Mouse (Mus musculus): ENCODE data around the gene Cfdp1. TPM values are rescaled to one million over a fixed set of nuclear protein-coding genes. Genes with fewer than 3 reads are reported as not detected.

The Cfdp1 gene
- polyA plus RNA-seq, 1 experiment: 94.5 TPM

- no peak for DNase-seq
These were observed 41.3 kb downstream of the Cfdp1 start for GRCm38 (mm10) chr8:111812835-111813234.

GRCm38 (mm10) chr8:111810656-111811336 is 43.3 kb downstream of the Cfdp1 start:
- DNase-seq: no peak
- Histone ChIP-seq H3K27me3 (ENCODE audit: control insufficient read depth, insufficient read depth, low read length) (no peaks in the 10 kb centered on the region), H3K4me3 (replicated peaks; ENCODE audit: insufficient read depth, low read depth, low read length) (no peak overlapping the region), H3K27ac (ENCODE audit: insufficient read depth, low read length) (no peak overlapping the region), H3K4me1 (ENCODE audit: control insufficient read depth, insufficient read depth, low read length) (no peaks in the 10 kb centered on the region)
- WGBS: 88% methylated on average over 2 of the region's 2 CpGs
- no peak for TF ChIP-seq POLR2A (IDR thresholded peaks at IDR 0.05; ENCODE audit: borderline replicate concordance, insufficient read depth, low read length)
- no peak for TF ChIP-seq CTCF (IDR thresholded peaks at IDR 0.05; ENCODE audit: borderline replicate concordance, insufficient read depth, low read depth, low read length)

More at GRCm38 (mm10) chr8:111812835-111813234, 41.3 kb downstream of the Cfdp1 start:
- no peaks in the 10 kb centered on the region for H3K27me3 ChIP-seq (ENCODE audit: control insufficient read depth, insufficient read depth, low read length)
- TF ChIP-seq CTCF (IDR thresholded peaks at IDR 0.05; ENCODE audit: borderline replicate concordance, insufficient read depth, low read depth, low read length): peak; percentile 36; the same call in 1 of the 2 replicates
- no peak for TF ChIP-seq POLR2A (IDR thresholded peaks at IDR 0.05; ENCODE audit: borderline replicate concordance, insufficient read depth, low read length)
- no peak overlapping the region for H3K4me3 ChIP-seq (replicated peaks; ENCODE audit: insufficient read depth, low read depth, low read length)
- 43% methylated on average over 1 of the region's 1 CpGs for WGBS
- H3K27ac ChIP-seq (ENCODE audit: insufficient read depth, low read length): no peak overlapping the region
- H3K4me1 ChIP-seq (ENCODE audit: control insufficient read depth, insufficient read depth, low read length): no peaks in the 10 kb centered on the region

- H3K27me3 ChIP-seq (ENCODE audit: control insufficient read depth, insufficient read depth, low read length): no peaks in the 10 kb centered on the region
- 87% methylated on average over 3 of the region's 3 CpGs for WGBS
- no peak overlapping the region for H3K27ac ChIP-seq (ENCODE audit: insufficient read depth, low read length)
- TF ChIP-seq CTCF (IDR thresholded peaks at IDR 0.05; ENCODE audit: borderline replicate concordance, insufficient read depth, low read depth, low read length) (no peak), POLR2A (IDR thresholded peaks at IDR 0.05; ENCODE audit: borderline replicate concordance, insufficient read depth, low read length) (no peak)
- no peak overlapping the region for H3K4me3 ChIP-seq (replicated peaks; ENCODE audit: insufficient read depth, low read depth, low read length)
- no peaks in the 10 kb centered on the region for H3K4me1 ChIP-seq (ENCODE audit: control insufficient read depth, insufficient read depth, low read length)
- no peak for DNase-seq
These were observed 45.0 kb downstream of the Cfdp1 start for GRCm38 (mm10) chr8:111808891-111809622.

DNA sequence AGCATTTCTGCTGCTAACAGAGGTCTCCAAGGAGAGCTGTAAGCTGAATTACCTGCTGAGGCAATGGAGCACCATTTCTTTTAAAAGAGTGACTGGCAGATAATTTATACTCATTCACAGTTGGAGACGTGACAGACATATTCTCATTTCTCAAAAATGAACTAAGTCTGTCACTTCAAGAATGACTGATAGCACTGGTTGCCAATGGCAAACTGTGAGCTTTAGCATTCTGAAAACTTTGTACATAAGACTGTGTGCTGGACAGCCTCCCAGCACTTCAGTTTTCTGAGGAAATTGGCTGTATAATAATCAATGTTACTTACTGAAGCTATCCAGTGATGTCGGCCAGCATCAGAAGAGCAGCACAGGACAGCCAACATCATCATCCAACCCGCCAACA is 46.1 kb downstream of the Cfdp1 start:
- no peak overlapping the region for H3K27ac ChIP-seq (ENCODE audit: insufficient read depth, low read length)
- 84% methylated on average over 3 of the region's 3 CpGs for WGBS
- H3K4me1 ChIP-seq (ENCODE audit: control insufficient read depth, insufficient read depth, low read length): no peaks in the 10 kb centered on the region
- H3K4me3 ChIP-seq (replicated peaks; ENCODE audit: insufficient read depth, low read depth, low read length): no peak overlapping the region
- no peak for DNase-seq
- H3K27me3 ChIP-seq (ENCODE audit: control insufficient read depth, insufficient read depth, low read length): no peaks in the 10 kb centered on the region
- TF ChIP-seq CTCF (IDR thresholded peaks at IDR 0.05; ENCODE audit: borderline replicate concordance, insufficient read depth, low read depth, low read length) (no peak), POLR2A (IDR thresholded peaks at IDR 0.05; ENCODE audit: borderline replicate concordance, insufficient read depth, low read length) (no peak)

- DNase-seq: no peak
- no peak overlapping the region for H3K4me3 ChIP-seq (replicated peaks; ENCODE audit: insufficient read depth, low read depth, low read length)
- H3K27me3 ChIP-seq (ENCODE audit: control insufficient read depth, insufficient read depth, low read length): no peaks in the 10 kb centered on the region
- H3K27ac ChIP-seq (ENCODE audit: insufficient read depth, low read length): no peak overlapping the region
- 79% methylated on average over 8 of the region's 8 CpGs for whole genome bisulfite sequencing
- TF ChIP-seq CTCF (IDR thresholded peaks at IDR 0.05; ENCODE audit: borderline replicate concordance, insufficient read depth, low read depth, low read length) (no peak), POLR2A (IDR thresholded peaks at IDR 0.05; ENCODE audit: borderline replicate concordance, insufficient read depth, low read length) (no peak)
- H3K4me1 ChIP-seq (ENCODE audit: control insufficient read depth, insufficient read depth, low read length): no peaks in the 10 kb centered on the region
These were observed 50.7 kb downstream of the Cfdp1 start for GRCm38 (mm10) chr8:111803362-111803761.

- H3K4me3 ChIP-seq (replicated peaks; ENCODE audit: insufficient read depth, low read depth, low read length): no peak overlapping the region
- H3K27ac ChIP-seq (ENCODE audit: insufficient read depth, low read length): no peak overlapping the region
- DNase-seq: no peak
- no peaks in the 10 kb centered on the region for H3K4me1 ChIP-seq (ENCODE audit: control insufficient read depth, insufficient read depth, low read length)
- 38% methylated on average over 7 of the region's 7 CpGs for WGBS
- TF ChIP-seq CTCF (IDR thresholded peaks at IDR 0.05; ENCODE audit: borderline replicate concordance, insufficient read depth, low read depth, low read length) (no peak), POLR2A (IDR thresholded peaks at IDR 0.05; ENCODE audit: borderline replicate concordance, insufficient read depth, low read length) (no peak)
- no peaks in the 10 kb centered on the region for H3K27me3 ChIP-seq (ENCODE audit: control insufficient read depth, insufficient read depth, low read length)
These were observed 51.8 kb downstream of the Cfdp1 start for GRCm38 (mm10) chr8:111802256-111802655.

- TF ChIP-seq POLR2A (IDR thresholded peaks at IDR 0.05; ENCODE audit: borderline replicate concordance, insufficient read depth, low read length) (no peak), CTCF (IDR thresholded peaks at IDR 0.05; ENCODE audit: borderline replicate concordance, insufficient read depth, low read depth, low read length) (no peak)
- no peaks in the 10 kb centered on the region for H3K27me3 ChIP-seq (ENCODE audit: control insufficient read depth, insufficient read depth, low read length)
- DNase-seq: no peak
- H3K4me1 ChIP-seq (ENCODE audit: control insufficient read depth, insufficient read depth, low read length): no peaks in the 10 kb centered on the region
- H3K27ac ChIP-seq (ENCODE audit: insufficient read depth, low read length): no peak overlapping the region
- H3K4me3 ChIP-seq (replicated peaks; ENCODE audit: insufficient read depth, low read depth, low read length): no peak overlapping the region
- WGBS: 86% methylated on average over 6 of the region's 6 CpGs
These were observed 52.6 kb downstream of the Cfdp1 start for GRCm38 (mm10) chr8:111801456-111801855.

- Histone ChIP-seq H3K27ac (ENCODE audit: insufficient read depth, low read length) (no peak overlapping the region), H3K4me1 (ENCODE audit: control insufficient read depth, insufficient read depth, low read length) (0 out of 2 replicates have a peak, but pooled peaks cover 2% of the 10 kb centered on the region), H3K4me3 (replicated peaks; ENCODE audit: insufficient read depth, low read depth, low read length) (no peak overlapping the region), H3K27me3 (ENCODE audit: control insufficient read depth, insufficient read depth, low read length) (no peaks in the 10 kb centered on the region)
- peak in 1 of 2 experiments; percentile 23 for DNase-seq
- WGBS: 37% methylated on average over 1 of the region's 1 CpGs
- TF ChIP-seq CTCF (IDR thresholded peaks at IDR 0.05; ENCODE audit: borderline replicate concordance, insufficient read depth, low read depth, low read length): no peak
- TF ChIP-seq POLR2A (IDR thresholded peaks at IDR 0.05; ENCODE audit: borderline replicate concordance, insufficient read depth, low read length): no peak
These were observed 57.6 kb downstream of the Cfdp1 start for GRCm38 (mm10) chr8:111796528-111796927.
